Mouse (Mus musculus) liver, postnatal 0 days (tissue): ENCODE measurements around the gene Naxe.

ENCODE experiments used
- CTCF ChIP-seq: sonication (generic); IDR thresholded peaks from 2 replicates; pipeline ENCODE4 v1.5.1; 2016; ENCODE audit warnings: antibody characterized with exemption, low read depth
- EP300 ChIP-seq: IDR thresholded peaks from 2 replicates; pipeline ENCODE4 v1.6.1; 2016; ENCODE audit warnings: antibody characterized with exemption, low read depth, mild to moderate bottlenecking

- TF ChIP-seq CTCF (no peak), EP300 (no peak)
These were observed 19.1 kb upstream of the Naxe start for GRCm38 (mm10) chr3:88077441-88077840.
